Comparison of ENCODE assay signal across 21 mouse cellular contexts in the genomic region with DNA sequence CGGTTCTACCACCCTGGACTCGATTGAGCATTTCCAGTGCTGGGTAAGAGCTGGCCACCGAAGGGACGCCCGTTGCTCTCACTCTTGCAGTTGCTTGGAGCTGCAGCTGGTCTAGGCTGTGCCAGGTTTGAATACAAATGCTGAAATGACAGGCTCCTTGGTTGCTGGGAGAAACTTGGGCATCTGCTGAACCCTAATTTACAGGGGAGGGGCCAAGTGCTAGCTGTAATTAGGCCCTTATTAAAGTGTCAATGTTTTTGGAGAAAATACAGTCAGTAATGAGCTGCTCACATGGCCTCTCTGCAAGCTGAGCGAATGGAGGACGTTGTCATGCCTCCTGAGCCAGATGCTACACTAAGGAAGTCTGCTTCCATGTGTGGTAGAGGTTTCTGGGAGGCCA. TPM values are rescaled to one million over a fixed set of nuclear protein-coding genes. Genes with fewer than 3 reads are reported as not detected.
DNase-seq lines count a peak whose midpoint lies in the region; ATAC-seq and TF ChIP-seq lines count a peak whose summit lies in the region.
"Had no signal": no experiment of that assay in that cellular context is flagged by ENCODE, and none has a peak within 500 bp of the region (broad histone marks: within the 10 kb centered on the region; RNA-seq: fewer than 3 reads in every experiment).

No protein-coding gene starts in this region.

- H3K36me3 ChIP-seq in hindbrain, embryonic 13.5 days, result no peaks in the 10 kb centered on the region
- H3K36me3 ChIP-seq in hindbrain, embryonic 16.5 days (ENCODE audit: control insufficient read depth, insufficient read depth, low read length), result no peaks in the 10 kb centered on the region
- H3K36me3 ChIP-seq in liver, postnatal 0 days (replicated peaks; ENCODE audit: insufficient read depth, low read length), result 0 out of 2 replicates have a peak, but pooled peaks cover 9% of the 10 kb centered on the region
- no peaks in the 10 kb centered on the region for H3K36me3 ChIP-seq in forebrain, postnatal 0 days (ENCODE audit: insufficient read depth)
- H3K36me3 ChIP-seq: heart, embryonic 15.5 days; intestine, embryonic 15.5 days; midbrain, embryonic 13.5 days had no signal

- H3K4me3 ChIP-seq in hindbrain, embryonic 13.5 days, result no peak overlapping the region
- no peak overlapping the region for H3K4me3 ChIP-seq in hindbrain, embryonic 16.5 days (ENCODE audit: low read length)
- H3K4me3 ChIP-seq in liver, postnatal 0 days (ENCODE audit: low read depth, low read length), result no peak overlapping the region
- no peak overlapping the region for H3K4me3 ChIP-seq in forebrain, postnatal 0 days (ENCODE audit: low read depth, low read length)
- H3K4me3 ChIP-seq: heart, embryonic 15.5 days; intestine, embryonic 15.5 days; midbrain, embryonic 13.5 days had no signal

- peak overlapping the region; percentile 35; the same call in 1 of the 2 replicates for H3K9ac ChIP-seq in hindbrain, embryonic 13.5 days
- no peak overlapping the region for H3K9ac ChIP-seq in hindbrain, embryonic 16.5 days (ENCODE audit: low read depth, low read length)
- 0 out of 2 replicates have a peak overlapping the region, but pooled peaks have one; percentile 21 for H3K9ac ChIP-seq in liver, postnatal 0 days (replicated peaks)
- H3K9ac ChIP-seq in forebrain, postnatal 0 days, result no peak overlapping the region
- H3K9ac ChIP-seq: heart, embryonic 15.5 days; intestine, embryonic 15.5 days; lung, embryonic 14.5 days; midbrain, embryonic 13.5 days had no signal

- H3K27ac ChIP-seq in hindbrain, embryonic 13.5 days, result no peak overlapping the region
- H3K27ac ChIP-seq in hindbrain, embryonic 16.5 days (ENCODE audit: low read depth, low read length), result no peak overlapping the region
- H3K27ac ChIP-seq in liver, postnatal 0 days (ENCODE audit: low read depth), result 0 out of 2 replicates have a peak overlapping the region, but pooled peaks have one; percentile 6
- peak overlapping the region; percentile 16; the same call in 1 of the 2 replicates for H3K27ac ChIP-seq in forebrain, postnatal 0 days (ENCODE audit: low read depth, low read length)
- H3K27ac ChIP-seq: heart, embryonic 15.5 days; intestine, embryonic 15.5 days; kidney, postnatal 0 days; midbrain, embryonic 13.5 days had no signal

- 82% methylated on average over 7 of the region's 7 CpGs for WGBS in hindbrain, embryonic 13.5 days
- 58% methylated on average over 7 of the region's 7 CpGs for WGBS in hindbrain, embryonic 16.5 days
- WGBS in liver, postnatal 0 days (ENCODE audit: insufficient replicate concordance), result 74% methylated on average over 7 of the region's 7 CpGs
- WGBS in forebrain, postnatal 0 days, result 18% methylated on average over 7 of the region's 7 CpGs

- TF ChIP-seq CTCF in liver, postnatal 0 days (IDR thresholded peaks at IDR 0.05; ENCODE audit: low read depth), result no peak
- no peak for TF ChIP-seq CTCF in forebrain, postnatal 0 days (IDR thresholded peaks at IDR 0.05; ENCODE audit: low read depth)

- H3K4me2 ChIP-seq in hindbrain, embryonic 13.5 days, result no peak overlapping the region
- no peak overlapping the region for H3K4me2 ChIP-seq in hindbrain, embryonic 16.5 days (ENCODE audit: low read length)
- H3K4me2 ChIP-seq in liver, postnatal 0 days (ENCODE audit: low read depth, low read length), result no peak overlapping the region
- H3K4me2 ChIP-seq in forebrain, postnatal 0 days (ENCODE audit: low read depth), result no peak overlapping the region
- H3K4me2 ChIP-seq: heart, embryonic 15.5 days; intestine, embryonic 15.5 days; lung, embryonic 14.5 days; midbrain, embryonic 13.5 days had no signal

- no peak for TF ChIP-seq EP300 in liver, postnatal 0 days (IDR thresholded peaks at IDR 0.05; ENCODE audit: low read depth)

- H3K4me1 ChIP-seq in hindbrain, embryonic 13.5 days (replicated peaks), result peaks cover 51% of the 10 kb centered on the region
- H3K4me1 ChIP-seq in hindbrain, embryonic 16.5 days (ENCODE audit: control insufficient read depth, insufficient read depth, low read depth, low read length), result peaks cover 25% of the 10 kb centered on the region
- H3K4me1 ChIP-seq in liver, postnatal 0 days (ENCODE audit: insufficient read depth), result peaks cover 47% of the 10 kb centered on the region
- peaks cover 15% of the 10 kb centered on the region for H3K4me1 ChIP-seq in forebrain, postnatal 0 days (ENCODE audit: insufficient read depth)

- no peaks in the 10 kb centered on the region for H3K9me3 ChIP-seq in hindbrain, embryonic 13.5 days
- no peaks in the 10 kb centered on the region for H3K9me3 ChIP-seq in hindbrain, embryonic 16.5 days (ENCODE audit: control insufficient read depth, low read length)
- no peaks in the 10 kb centered on the region for H3K9me3 ChIP-seq in liver, postnatal 0 days (ENCODE audit: low read length)
- H3K9me3 ChIP-seq in forebrain, postnatal 0 days (ENCODE audit: low read length), result no peaks in the 10 kb centered on the region
- H3K9me3 ChIP-seq: heart, embryonic 15.5 days; intestine, embryonic 15.5 days; midbrain, embryonic 13.5 days had no signal

- no peak for DNase-seq in liver, postnatal 0 days
- no peak for DNase-seq in liver
- DNase-seq in brain, embryonic 18.5 days (ENCODE audit: low read depth, low spot score), result peak; percentile 45
- DNase-seq in forebrain, postnatal 0 days, result peak; percentile 43
- DNase-seq in thymus, adult 18-20 months, result no peak
- DNase-seq in ovary, postnatal 10 days (ENCODE audit: low spot score), result no peak
- DNase-seq: adrenal gland, postnatal 14 days; cerebellum, adult 9-11 months; embryo, embryonic 11 days; lung, embryonic 14.5 days; lung, postnatal 4 days; right cerebral cortex, postnatal 14 days; thymus, postnatal 4 days had no signal

- 0 out of 2 replicates have a peak, but pooled peaks have one; percentile 11 for ATAC-seq in hindbrain, embryonic 13.5 days (ENCODE audit: low FRiP score)
- no peak for ATAC-seq in hindbrain, embryonic 16.5 days
- no peak for ATAC-seq in liver, postnatal 0 days
- ATAC-seq in forebrain, postnatal 0 days, result peak; percentile 89
- ATAC-seq: activated CD4-positive, CD25-positive, alpha-beta regulatory T cell, adult 4 months; intestine, embryonic 15.5 days; midbrain, embryonic 13.5 days; Patski had no signal

- no peaks in the 10 kb centered on the region for H3K27me3 ChIP-seq in hindbrain, embryonic 13.5 days
- H3K27me3 ChIP-seq in hindbrain, embryonic 16.5 days (replicated peaks; ENCODE audit: control insufficient read depth, insufficient read depth, low read length), result no peaks in the 10 kb centered on the region
- H3K27me3 ChIP-seq in liver, postnatal 0 days (ENCODE audit: insufficient read depth, low read length), result no peaks in the 10 kb centered on the region
- H3K27me3 ChIP-seq in forebrain, postnatal 0 days (ENCODE audit: insufficient read depth, low read length), result no peaks in the 10 kb centered on the region
- H3K27me3 ChIP-seq: heart, embryonic 15.5 days; intestine, embryonic 15.5 days; midbrain, embryonic 13.5 days; Patski had no signal

RNA-seq across cellular contexts. Expression of a gene that starts 6.0 kb away (rescaled TPM):
- polyA plus RNA-seq in hindbrain, embryonic 13.5 days (2015; fragmentation: Nextera tagmentation; extraction: Ambion mirVana), result 64.9 and 72.1 TPM in 2 replicates
- 61.9 and 69.2 TPM in 2 replicates for polyA plus RNA-seq in hindbrain, embryonic 16.5 days (2015; fragmentation: Nextera tagmentation; extraction: Ambion mirVana)
- 29.5 and 35.2 TPM in 2 replicates for polyA plus RNA-seq in liver, postnatal 0 days (2015; fragmentation: Nextera tagmentation; extraction: Ambion mirVana)
- 65.6 and 68.5 TPM in 2 replicates for total RNA-seq in forebrain, postnatal 0 days (2014; rRNA removed)
- 56.0 and 64.0 TPM in 2 replicates for polyA plus RNA-seq in forebrain, postnatal 0 days (2015; fragmentation: Nextera tagmentation; extraction: Ambion mirVana)

RNA-seq across cellular contexts. Expression of a gene that starts 19.1 kb away (rescaled TPM):
- 50.6 and 54.0 TPM in 2 replicates for polyA plus RNA-seq in hindbrain, embryonic 13.5 days (2015; fragmentation: Nextera tagmentation; extraction: Ambion mirVana)
- 50.3 and 53.7 TPM in 2 replicates for polyA plus RNA-seq in hindbrain, embryonic 16.5 days (2015; fragmentation: Nextera tagmentation; extraction: Ambion mirVana)
- polyA plus RNA-seq in liver, postnatal 0 days (2015; fragmentation: Nextera tagmentation; extraction: Ambion mirVana), result 11.3 and 13.7 TPM in 2 replicates
- total RNA-seq in forebrain, postnatal 0 days (2014; rRNA removed), result 37.7 and 51.7 TPM in 2 replicates
- polyA plus RNA-seq in forebrain, postnatal 0 days (2015; fragmentation: Nextera tagmentation; extraction: Ambion mirVana), result 34.8 and 43.9 TPM in 2 replicates

Comparison
In these comparisons a context has a peak if more than half of its experiments do, and no peak if none do; other contexts are left out.
1. ATAC-seq: peak in hindbrain, embryonic 13.5 days (single experiment) and forebrain, postnatal 0 days (single experiment); none in hindbrain, embryonic 16.5 days (single experiment) and liver, postnatal 0 days (single experiment).
2. H3K9ac ChIP-seq: peak in hindbrain, embryonic 13.5 days (single experiment) and liver, postnatal 0 days (single experiment); none in hindbrain, embryonic 16.5 days (single experiment) and forebrain, postnatal 0 days (single experiment).
3. H3K27ac ChIP-seq: peak in liver, postnatal 0 days (single experiment) and forebrain, postnatal 0 days (single experiment); none in hindbrain, embryonic 13.5 days (single experiment) and hindbrain, embryonic 16.5 days (single experiment).
4. DNase-seq: peak in brain, embryonic 18.5 days (single experiment) and forebrain, postnatal 0 days (single experiment); none in liver, postnatal 0 days (single experiment), liver (single experiment), thymus, adult 18-20 months (0 of 2) and ovary, postnatal 10 days (single experiment).